Mouse (Mus musculus): ENCODE results near the gene Hoxa9.

The Hoxa9 gene

DNA sequence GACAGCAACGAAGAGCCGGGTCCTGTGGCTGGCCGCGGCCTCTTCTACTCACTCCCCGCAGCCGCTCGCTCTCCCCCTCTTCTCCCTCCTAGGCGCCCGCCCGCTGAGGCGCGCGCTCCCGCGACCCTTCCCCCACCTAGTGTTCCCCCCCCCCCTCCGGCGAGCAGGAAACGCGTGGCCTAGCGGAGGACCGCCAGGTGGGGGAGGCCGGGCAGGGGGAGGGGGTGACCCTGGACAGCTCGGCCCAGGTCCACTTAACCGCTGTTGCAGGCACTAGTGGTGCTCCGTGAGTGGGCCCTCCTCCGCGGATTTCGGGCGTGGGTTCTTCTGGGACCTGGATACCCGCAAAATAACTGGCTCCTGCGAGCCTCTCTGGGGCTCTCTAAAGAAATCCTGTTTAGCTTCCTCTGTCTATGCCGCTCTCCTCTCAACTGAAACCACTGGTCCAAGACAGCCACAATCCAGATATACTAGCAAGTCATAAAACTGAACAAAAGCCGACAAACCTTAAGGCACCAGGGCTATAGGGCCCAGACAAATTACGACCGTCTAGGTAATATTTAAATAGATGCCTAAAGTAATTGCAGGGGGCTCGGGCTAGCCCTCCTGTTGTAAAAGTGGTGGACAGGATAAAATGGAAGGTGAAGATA is at the start of gene Hoxa9:
TSS of gene Hoxa9 (minus strand) at position 574 of the 650 bp plus-strand sequence.
- DNase-seq (ENCODE audit: low read depth, low spot score): no peak

DNA sequence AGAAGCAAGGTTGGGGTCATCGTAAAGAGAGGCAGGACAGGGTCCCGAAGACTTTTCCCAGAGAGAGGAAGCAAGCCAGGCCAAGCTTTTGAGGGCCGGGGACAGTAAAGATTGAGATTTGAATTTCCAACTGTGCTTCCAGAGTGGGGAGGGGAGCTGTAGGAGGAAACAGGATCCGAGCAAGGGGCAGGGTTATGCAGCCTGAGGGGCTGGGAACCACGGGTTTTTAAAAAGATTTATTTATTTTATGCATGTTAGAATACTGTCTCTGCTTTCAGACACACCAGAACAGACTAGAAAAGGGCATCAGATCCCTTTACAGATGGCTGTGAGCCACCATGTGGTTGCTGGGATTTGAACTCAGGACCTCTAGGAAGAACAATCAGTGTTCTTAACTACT is 46.0 kb upstream of the Hoxa9 start:
- no peak for DNase-seq (ENCODE audit: low read depth, low spot score)

DNA sequence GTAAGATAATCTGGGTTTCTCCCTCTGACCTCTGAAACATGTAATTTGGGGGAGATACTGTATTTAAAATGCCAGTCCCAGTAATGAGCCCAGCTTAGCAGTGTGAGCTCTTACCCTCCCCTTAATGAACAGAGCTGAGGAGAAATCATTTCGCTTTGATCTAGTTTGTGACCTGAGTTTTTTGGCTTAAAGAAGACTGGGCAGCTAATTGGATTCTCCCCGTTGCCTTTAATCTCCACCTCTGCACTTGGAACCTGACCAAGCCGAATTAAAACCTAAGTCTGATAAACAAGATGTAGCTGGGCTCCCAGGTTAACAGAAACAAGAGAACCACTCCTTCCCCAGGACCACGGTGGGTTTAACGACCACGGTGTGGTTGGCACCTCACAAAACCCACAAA is 45.5 kb upstream of the Hoxa9 start:
- DNase-seq (ENCODE audit: low read depth, low spot score): no peak

- DNase-seq (ENCODE audit: low read depth, low spot score): no peak
These were observed 44.8 kb upstream of the Hoxa9 start for GRCm38 (mm10) chr6:52275563-52276280.

- no peak for DNase-seq (ENCODE audit: low read depth, low spot score)
These were observed 43.7 kb upstream of the Hoxa9 start for GRCm38 (mm10) chr6:52274576-52274975.

DNA sequence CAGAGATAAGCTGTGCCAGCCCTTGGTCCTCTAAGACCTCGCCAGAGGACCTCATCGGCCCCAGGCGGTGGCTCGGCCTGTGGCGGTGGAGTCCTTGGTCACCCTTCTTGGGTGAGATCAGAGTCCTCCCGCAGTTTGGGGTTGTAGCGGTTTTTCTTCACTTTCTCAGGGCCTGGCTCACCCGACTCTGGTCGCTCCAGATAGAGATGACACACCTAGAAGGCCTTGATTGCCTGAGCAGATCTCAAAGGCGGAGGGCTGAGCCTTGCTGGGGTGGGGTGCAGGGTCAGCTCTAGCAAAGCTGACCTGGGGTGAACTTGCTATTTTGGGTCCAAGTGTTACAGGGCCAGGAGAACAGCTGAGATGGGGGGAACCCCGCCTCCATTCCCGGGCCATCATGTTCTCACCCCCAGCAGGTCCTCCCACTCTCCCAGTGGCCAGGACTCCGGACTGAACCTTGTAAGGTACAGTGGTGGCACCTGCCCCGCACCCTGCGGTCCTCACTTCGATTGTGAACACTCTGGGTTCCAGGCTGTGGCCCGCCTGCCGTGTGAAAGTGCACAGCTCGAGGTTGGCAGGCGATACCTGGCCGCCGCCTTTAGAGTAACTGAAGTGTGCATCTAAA is 42.9 kb upstream of the Hoxa9 start:
- DNase-seq (ENCODE audit: low read depth, low spot score): no peak

DNA sequence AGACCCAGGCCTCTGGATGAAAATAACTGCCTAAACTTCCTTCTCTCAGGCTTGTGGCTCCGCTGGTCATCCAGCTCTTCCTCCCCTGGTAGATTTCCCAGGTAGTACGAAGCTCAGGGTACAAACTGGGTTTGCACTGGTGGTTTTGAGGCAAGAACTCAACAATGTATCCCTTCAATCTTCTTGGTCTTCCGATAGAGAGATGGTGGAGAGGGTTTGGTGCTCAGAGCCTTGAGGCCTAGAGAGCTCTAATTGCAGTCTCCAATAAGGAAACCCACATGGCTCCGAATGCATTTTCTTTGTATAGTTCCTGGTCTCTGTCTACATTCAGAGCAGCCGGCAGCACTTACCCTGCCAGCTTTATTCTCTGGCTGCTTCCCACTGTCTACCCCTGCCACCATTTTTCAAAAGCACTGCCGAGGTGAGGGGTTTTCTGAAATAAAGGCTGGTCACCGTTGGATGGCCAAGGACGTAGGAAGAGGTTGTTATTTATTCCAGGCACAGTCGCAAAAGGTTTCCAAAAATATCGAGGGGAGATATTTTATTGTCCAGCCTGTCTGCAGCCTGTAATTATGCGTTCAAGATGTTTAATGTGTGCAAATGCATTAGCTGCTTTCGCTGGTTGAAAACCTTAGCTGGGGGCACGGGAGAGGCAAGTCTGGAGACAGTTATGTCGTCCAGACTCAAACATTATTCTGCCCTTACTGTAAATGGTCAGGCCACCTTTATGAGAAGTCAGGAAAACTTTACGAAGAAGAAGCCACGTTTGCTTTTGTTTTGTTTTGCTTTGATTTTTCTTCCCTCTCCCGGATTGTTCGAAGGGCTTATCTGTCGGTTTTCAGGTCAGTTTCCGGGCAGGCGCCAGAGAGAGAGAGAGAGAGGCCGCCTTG is 42.1 kb upstream of the Hoxa9 start:
- DNase-seq (ENCODE audit: low read depth, low spot score): no peak

- peak; percentile 17 for DNase-seq (ENCODE audit: low read depth, low spot score)
These were observed 39.9 kb upstream of the Hoxa9 start for GRCm38 (mm10) chr6:52270494-52271480.

DNA sequence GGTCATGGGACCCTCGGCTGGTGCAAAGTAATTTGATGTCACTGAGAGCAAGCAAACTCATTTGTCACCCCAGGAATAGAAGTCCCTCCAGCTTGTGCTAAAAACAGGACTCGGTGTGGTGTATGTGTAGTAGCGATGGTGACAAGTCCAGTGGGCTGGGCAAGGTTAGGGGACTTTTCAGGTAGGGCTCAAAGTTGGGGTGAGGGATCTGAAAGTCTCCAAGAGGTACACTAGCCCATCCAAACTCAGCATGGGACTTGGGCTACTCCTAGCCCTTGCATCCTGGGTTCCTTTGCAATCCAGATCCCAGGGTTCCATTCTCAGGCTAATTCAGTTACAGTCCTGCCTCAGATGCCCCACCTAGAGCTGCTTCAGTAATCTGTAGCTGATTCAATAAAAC is 37.9 kb upstream of the Hoxa9 start:
- DNase-seq (ENCODE audit: low read depth, low spot score): no peak

GRCm38 (mm10) chr6:52268341-52268740 is 37.5 kb upstream of the Hoxa9 start:
- DNase-seq (ENCODE audit: low read depth, low spot score): no peak

- DNase-seq (ENCODE audit: low read depth, low spot score): no peak
These were observed 36.8 kb upstream of the Hoxa9 start for GRCm38 (mm10) chr6:52267691-52268090.

GRCm38 (mm10) chr6:52267221-52267620 is 36.3 kb upstream of the Hoxa9 start:
- no peak for DNase-seq (ENCODE audit: low read depth, low spot score)

- DNase-seq (ENCODE audit: low read depth, low spot score): no peak
These were observed 35.7 kb upstream of the Hoxa9 start for GRCm38 (mm10) chr6:52266666-52266985.

GRCm38 (mm10) chr6:52265913-52266665 is 35.2 kb upstream of the Hoxa9 start:
- DNase-seq (ENCODE audit: low read depth, low spot score): no peak

- DNase-seq (ENCODE audit: low read depth, low spot score): no peak
These were observed 34.5 kb upstream of the Hoxa9 start for GRCm38 (mm10) chr6:52265306-52265912.

- no peak for DNase-seq (ENCODE audit: low read depth, low spot score)
These were observed 33.4 kb upstream of the Hoxa9 start for GRCm38 (mm10) chr6:52264106-52264790.

- no peak for DNase-seq (ENCODE audit: low read depth, low spot score)
These were observed 32.4 kb upstream of the Hoxa9 start for GRCm38 (mm10) chr6:52263321-52263585.

DNA sequence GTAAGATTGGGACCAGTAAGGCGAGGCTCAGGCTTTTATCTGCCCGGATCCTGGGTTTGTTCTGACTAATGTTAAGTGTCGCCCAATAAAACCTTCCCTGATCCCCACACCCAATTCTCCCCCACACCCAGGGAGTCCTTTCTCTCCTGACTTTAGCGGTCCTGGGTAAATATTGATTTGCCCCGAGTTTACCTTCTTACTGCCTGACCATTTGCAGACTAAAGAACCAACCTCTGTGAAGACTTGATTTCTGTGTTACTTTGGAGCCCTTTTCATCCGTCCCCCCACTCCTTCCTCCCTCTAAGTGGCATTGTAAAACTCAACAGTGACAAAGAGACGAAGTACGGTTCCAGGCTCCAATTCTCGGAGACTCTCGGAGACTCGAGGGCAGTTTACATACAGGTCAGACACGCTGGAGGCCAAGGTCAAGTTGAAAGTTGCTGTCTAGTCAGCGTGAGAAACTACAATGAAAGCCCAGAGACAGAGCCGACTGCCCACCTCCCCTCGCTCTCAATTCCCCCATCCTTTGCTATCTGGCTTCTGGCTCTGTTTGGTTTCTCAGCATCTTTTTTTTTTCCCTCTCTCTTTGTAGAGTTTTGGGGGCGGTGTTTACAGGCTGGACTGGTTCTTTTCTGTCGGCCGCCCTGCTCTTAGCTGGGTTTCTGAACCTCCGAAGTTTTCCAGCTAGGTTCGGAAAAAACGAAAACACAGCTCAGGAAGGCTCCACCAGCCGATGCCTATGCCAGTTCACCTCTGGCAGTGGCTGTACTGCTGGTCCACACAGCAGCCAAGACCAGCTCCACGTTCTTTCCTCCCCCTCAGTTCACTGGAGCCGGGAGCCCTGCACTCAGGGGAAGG is 31.8 kb upstream of the Hoxa9 start:
- no peak for DNase-seq (ENCODE audit: low read depth, low spot score)
